Mouse (Mus musculus) embryonic fibroblast, embryonic 13.5 days (primary cell): ENCODE data around the gene Acox3.

Experiments
- CTCF ChIP-seq: IDR thresholded peaks from 2 replicates; pipeline ENCODE4 v1.5.1; 2011; ENCODE audit warnings: mild to moderate bottlenecking, control low read depth, low read length, moderate library complexity, borderline replicate concordance; ENCODE audit not compliant: insufficient read depth
- POLR2A ChIP-seq: IDR thresholded peaks from 2 replicates; pipeline ENCODE4 v1.6.1; 2011; ENCODE audit warnings: low read depth, mild to moderate bottlenecking, control low read depth, low read length, moderate library complexity

DNA sequence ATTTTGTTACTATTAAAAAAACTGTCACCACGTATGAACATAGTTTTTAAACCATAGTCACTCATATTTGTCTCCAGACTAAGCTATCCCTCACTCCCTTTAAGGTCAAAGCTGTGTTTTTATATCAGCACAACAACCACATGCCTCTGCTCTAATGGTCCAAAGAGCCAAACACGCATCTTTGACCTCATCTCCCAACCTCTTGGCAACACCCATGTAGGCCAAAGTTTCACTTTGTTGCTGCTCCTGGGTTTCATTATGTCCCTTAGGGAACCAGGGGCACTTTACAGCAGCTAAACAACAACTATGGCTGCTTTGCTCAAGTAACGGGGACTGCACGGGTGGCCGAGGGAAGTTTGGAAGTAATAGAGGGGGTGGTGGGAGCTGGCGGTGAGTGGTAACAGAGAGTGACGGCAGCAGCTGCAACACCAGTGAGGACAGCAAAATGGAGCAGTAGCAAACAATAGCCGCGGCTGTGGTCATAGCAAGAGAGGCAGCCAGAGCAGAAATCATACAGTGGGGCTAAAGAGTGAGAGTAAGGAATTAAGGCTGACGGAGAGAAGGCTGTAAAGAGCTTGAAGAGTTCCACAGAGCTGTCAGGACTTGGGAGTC is 6.3 kb upstream of the Acox3 start:
- TF ChIP-seq CTCF (no peak), POLR2A (no peak)
